Mouse (Mus musculus): ENCODE measurements around the gene Cckbr. TPM values are rescaled to one million over a fixed set of nuclear protein-coding genes. Genes with fewer than 3 reads are reported as not detected.

The Cckbr gene
- polyA plus RNA-seq, 1 experiment from 2014 or later: 0.25 TPM

DNA sequence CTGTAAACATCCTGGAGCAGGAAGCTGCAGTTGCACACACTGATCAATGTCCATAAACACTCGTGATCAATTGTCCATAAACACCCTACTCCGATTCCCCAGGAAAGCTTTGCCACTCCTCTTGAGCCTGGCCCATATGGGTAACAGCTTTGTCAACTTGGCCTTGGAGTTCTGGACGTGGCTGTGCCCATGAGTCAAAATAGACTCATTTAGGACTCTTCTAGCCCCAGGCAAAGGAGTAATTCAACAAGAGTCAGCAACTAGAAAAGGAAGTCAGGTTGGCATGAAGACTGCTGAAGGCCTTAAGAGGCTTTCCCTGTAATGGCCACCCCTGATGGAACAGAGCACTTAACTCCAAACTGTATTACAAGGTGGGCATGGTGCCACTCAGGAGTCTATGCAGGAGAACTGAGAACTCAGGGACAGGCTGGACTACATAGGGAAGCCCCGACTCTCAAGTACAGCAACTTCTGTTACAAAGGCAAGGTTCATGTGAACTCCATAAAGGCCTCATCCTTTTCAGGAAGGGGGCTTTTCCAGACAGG lies 49.3 kb downstream of the Cckbr start:
- 67% methylated on average over 4 of the region's 4 CpGs for WGBS
- no peaks in the 10 kb centered on the region for H3K27me3 ChIP-seq (ENCODE audit: insufficient read depth, low read length)
- H3K9ac ChIP-seq: no peak overlapping the region

DNA sequence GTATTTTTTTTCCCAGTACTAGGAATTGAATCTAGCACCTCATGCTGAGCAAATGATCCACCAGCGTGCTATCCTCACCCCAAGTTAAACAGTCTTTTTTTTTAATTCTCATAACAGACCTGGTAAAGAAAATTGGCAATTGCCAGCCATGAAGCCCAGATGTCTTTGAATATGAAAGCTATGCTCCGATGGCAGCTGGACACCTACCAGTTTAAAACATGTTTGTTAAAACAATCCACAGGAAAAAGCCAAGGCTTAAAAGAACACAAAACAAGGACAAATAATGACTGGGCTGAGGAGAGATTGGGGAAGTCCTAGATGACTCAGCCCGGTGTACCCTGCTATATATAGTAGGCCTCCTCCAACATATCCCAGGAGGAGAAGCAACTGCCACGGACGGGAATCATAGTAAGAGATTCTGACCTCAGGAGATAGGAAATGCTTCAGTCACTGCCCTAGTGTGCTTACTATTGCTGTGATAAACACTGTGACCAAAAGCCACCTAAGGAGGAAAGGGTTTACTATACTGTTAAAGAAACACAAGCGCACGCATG lies 49.9 kb downstream of the Cckbr start:
- H3K4me1 ChIP-seq (ENCODE audit: insufficient read depth): 0 out of 2 replicates have a peak, but pooled peaks cover 1% of the 10 kb centered on the region
- TF ChIP-seq CTCF (IDR thresholded peaks at IDR 0.05; ENCODE audit: low read depth): no peak
- no peak for DNase-seq
- H3K4me3 ChIP-seq (ENCODE audit: low read depth, low read length): no peak overlapping the region
- H3K4me2 ChIP-seq: no peak overlapping the region
- H3K27me3 ChIP-seq (ENCODE audit: insufficient read depth, low read length): no peaks in the 10 kb centered on the region
- ATAC-seq (ENCODE audit: insufficient read depth): no peak
- no peak overlapping the region for H3K9ac ChIP-seq
- no peak overlapping the region for H3K27ac ChIP-seq (ENCODE audit: low read depth)
- WGBS: 66% methylated on average over 7 of the region's 7 CpGs
- H3K36me3 ChIP-seq (ENCODE audit: insufficient read depth): no peaks in the 10 kb centered on the region
- H3K9me3 ChIP-seq (ENCODE audit: low read depth, low read length): no peaks in the 10 kb centered on the region

More for the DNA sequence above, 49.3 kb downstream of the Cckbr start:
- Histone ChIP-seq H3K27ac (ENCODE audit: low read depth) (no peak overlapping the region), H3K36me3 (ENCODE audit: insufficient read depth) (no peaks in the 10 kb centered on the region), H3K4me1 (ENCODE audit: insufficient read depth) (no peaks in the 10 kb centered on the region), H3K4me3 (ENCODE audit: low read depth, low read length) (no peak overlapping the region), H3K9me3 (ENCODE audit: low read depth, low read length) (no peaks in the 10 kb centered on the region), H3K4me2 (no peak overlapping the region)
- no peak for TF ChIP-seq CTCF (IDR thresholded peaks at IDR 0.05; ENCODE audit: low read depth)
- no peak for DNase-seq
- ATAC-seq (ENCODE audit: insufficient read depth): no peak

DNA sequence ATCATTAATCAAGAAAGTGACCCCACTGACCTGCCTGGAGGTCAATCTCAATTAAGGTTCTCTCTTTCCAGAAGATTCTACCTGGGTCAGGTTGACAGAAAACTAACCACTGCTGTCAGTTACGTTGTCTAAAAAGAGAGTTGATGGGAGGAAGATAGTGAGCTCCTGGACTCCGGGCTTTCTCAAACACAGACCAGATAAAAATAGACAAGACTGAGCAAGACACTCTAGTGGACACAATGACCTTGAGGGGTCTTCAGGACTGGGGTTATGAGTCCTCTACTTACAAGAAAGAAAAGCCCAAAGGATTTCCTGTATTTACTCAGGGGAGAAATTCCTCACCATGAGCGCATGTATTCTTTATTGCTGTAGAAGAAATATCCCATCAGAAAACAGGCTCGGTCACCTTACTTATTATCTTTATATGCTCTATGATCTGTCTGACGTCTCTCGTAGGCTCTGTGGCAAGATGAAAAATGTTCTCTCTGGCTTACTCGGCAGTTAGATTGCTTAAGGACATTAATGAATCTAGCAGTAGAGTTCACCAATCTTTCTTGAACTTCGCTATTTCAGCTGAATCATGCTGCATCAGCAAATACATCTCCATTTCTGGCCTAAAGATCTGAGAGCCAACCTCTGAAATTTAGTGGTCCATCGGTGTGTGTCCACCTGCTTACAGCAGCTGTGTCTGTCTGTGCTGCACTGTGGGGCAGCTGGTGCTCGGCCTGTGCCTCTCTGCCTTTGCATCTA lies 51.3 kb downstream of the Cckbr start:
- Histone ChIP-seq H3K36me3 (ENCODE audit: insufficient read depth) (no peaks in the 10 kb centered on the region), H3K27me3 (ENCODE audit: insufficient read depth, low read length) (no peaks in the 10 kb centered on the region), H3K4me3 (ENCODE audit: low read depth, low read length) (no peak overlapping the region), H3K4me2 (no peak overlapping the region), H3K9me3 (ENCODE audit: low read depth, low read length) (no peaks in the 10 kb centered on the region), H3K27ac (ENCODE audit: low read depth) (no peak overlapping the region), H3K9ac (no peak overlapping the region), H3K4me1 (ENCODE audit: insufficient read depth) (peaks cover 13% of the 10 kb centered on the region; the same call in 1 of the 2 replicates)
- no peak for ATAC-seq (ENCODE audit: insufficient read depth)
- TF ChIP-seq CTCF (IDR thresholded peaks at IDR 0.05; ENCODE audit: low read depth): no peak
- no peak for DNase-seq
- 63% methylated on average over 10 of the region's 10 CpGs for WGBS

GRCm38 (mm10) chr7:105477433-105477700 lies 51.8 kb downstream of the Cckbr start:
- WGBS: 87% methylated on average over 1 of the region's 1 CpGs
- DNase-seq (no peak), ATAC-seq (ENCODE audit: insufficient read depth) (no peak)
- no peak overlapping the region for H3K4me2 ChIP-seq
- no peak overlapping the region for H3K27ac ChIP-seq (ENCODE audit: low read depth)
- no peaks in the 10 kb centered on the region for H3K36me3 ChIP-seq (ENCODE audit: insufficient read depth)
- H3K4me1 ChIP-seq (ENCODE audit: insufficient read depth): peaks cover 14% of the 10 kb centered on the region; the same call in 1 of the 2 replicates
- no peak overlapping the region for H3K4me3 ChIP-seq (ENCODE audit: low read depth, low read length)
- H3K9ac ChIP-seq: no peak overlapping the region
- H3K27me3 ChIP-seq (ENCODE audit: insufficient read depth, low read length): no peaks in the 10 kb centered on the region
- TF ChIP-seq CTCF (IDR thresholded peaks at IDR 0.05; ENCODE audit: low read depth): no peak
- no peaks in the 10 kb centered on the region for H3K9me3 ChIP-seq (ENCODE audit: low read depth, low read length)

DNA sequence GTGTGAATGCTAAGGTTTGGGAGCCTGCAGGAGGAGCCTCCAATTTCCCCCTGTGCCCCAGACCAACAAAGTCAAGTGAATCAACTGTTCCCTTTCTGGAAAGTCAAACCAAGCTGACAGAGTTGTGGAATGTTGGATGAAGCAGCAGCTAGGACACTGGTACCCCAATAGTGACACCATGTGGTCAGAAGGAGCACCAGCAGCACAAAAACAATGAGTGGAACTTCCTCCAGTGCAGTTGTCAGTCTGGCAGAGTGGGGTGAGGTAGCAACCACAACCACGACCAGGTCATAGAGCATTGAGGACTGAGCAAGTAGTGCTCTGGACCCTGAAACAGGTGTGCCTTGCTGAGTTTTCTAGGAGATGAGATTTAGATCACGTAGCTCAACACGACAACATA lies 52.3 kb downstream of the Cckbr start:
- Histone ChIP-seq H3K4me3 (ENCODE audit: low read depth, low read length) (no peak overlapping the region), H3K27me3 (ENCODE audit: insufficient read depth, low read length) (no peaks in the 10 kb centered on the region), H3K9me3 (ENCODE audit: low read depth, low read length) (no peaks in the 10 kb centered on the region), H3K4me1 (ENCODE audit: insufficient read depth) (peaks cover 14% of the 10 kb centered on the region; the same call in 1 of the 2 replicates), H3K9ac (no peak overlapping the region), H3K4me2 (no peak overlapping the region), H3K36me3 (ENCODE audit: insufficient read depth) (no peaks in the 10 kb centered on the region), H3K27ac (ENCODE audit: low read depth) (no peak overlapping the region)
- TF ChIP-seq CTCF (IDR thresholded peaks at IDR 0.05; ENCODE audit: low read depth): peak; percentile 92
- DNase-seq (peak; percentile 86), ATAC-seq (ENCODE audit: insufficient read depth) (0 out of 2 replicates have a peak, but pooled peaks have one; percentile 3)
- 60% methylated on average over 3 of the region's 3 CpGs for WGBS

- Histone ChIP-seq H3K9ac (no peak overlapping the region), H3K27ac (ENCODE audit: low read depth) (no peak overlapping the region), H3K9me3 (ENCODE audit: low read depth, low read length) (no peaks in the 10 kb centered on the region), H3K36me3 (ENCODE audit: insufficient read depth) (no peaks in the 10 kb centered on the region), H3K4me1 (ENCODE audit: insufficient read depth) (peaks cover 14% of the 10 kb centered on the region; the same call in 1 of the 2 replicates), H3K4me3 (ENCODE audit: low read depth, low read length) (no peak overlapping the region), H3K4me2 (no peak overlapping the region), H3K27me3 (ENCODE audit: insufficient read depth, low read length) (no peaks in the 10 kb centered on the region)
- 74% methylated on average over 8 of the region's 8 CpGs for WGBS
- TF ChIP-seq CTCF (IDR thresholded peaks at IDR 0.05; ENCODE audit: low read depth): no peak
- DNase-seq (no peak), ATAC-seq (ENCODE audit: insufficient read depth) (no peak)
Observed at GRCm38 (mm10) chr7:105478344-105478743, 52.8 kb downstream of the Cckbr start.

- Histone ChIP-seq H3K4me1 (ENCODE audit: insufficient read depth) (peaks cover 14% of the 10 kb centered on the region; the same call in 1 of the 2 replicates), H3K36me3 (ENCODE audit: insufficient read depth) (no peaks in the 10 kb centered on the region), H3K4me2 (no peak overlapping the region), H3K27ac (ENCODE audit: low read depth) (no peak overlapping the region), H3K4me3 (ENCODE audit: low read depth, low read length) (no peak overlapping the region), H3K9ac (no peak overlapping the region), H3K9me3 (ENCODE audit: low read depth, low read length) (no peaks in the 10 kb centered on the region), H3K27me3 (ENCODE audit: insufficient read depth, low read length) (no peaks in the 10 kb centered on the region)
- DNase-seq (no peak), ATAC-seq (ENCODE audit: insufficient read depth) (no peak)
- TF ChIP-seq CTCF (IDR thresholded peaks at IDR 0.05; ENCODE audit: low read depth): no peak
- 84% methylated on average over 6 of the region's 6 CpGs for WGBS
Observed at GRCm38 (mm10) chr7:105479232-105479631, 53.7 kb downstream of the Cckbr start.

Measured in lung, embryonic 14.5 days (tissue).